Comparison of ENCODE assay signal across 8 mouse cellular contexts in genomic region chr5:115538017-115538692, GRCm38 (mm10). TPM values are rescaled to one million over a fixed set of nuclear protein-coding genes. Genes with fewer than 3 reads are reported as not detected.
DNase-seq lines count a peak whose midpoint lies in the region; ATAC-seq and TF ChIP-seq lines count a peak whose summit lies in the region.

No protein-coding gene starts in this region.

- intact Hi-C loops in left cerebral cortex, postnatal 36 days (cut with DNase I) = loop anchor here (1.0 kb wide), 1 partner anchor 32 kb away; the partner anchor contains the start of gene Pxn

- ATAC-seq in lung, embryonic 16.5 days (ENCODE audit: low read depth) = peak; percentile 2; the same call in 1 of the 2 replicates
- ATAC-seq in embryonic facial prominence, embryonic 14.5 days (ENCODE audit: low read depth) = peak; percentile 12; the same call in 1 of the 2 replicates
- ATAC-seq in neural tube, embryonic 13.5 days (ENCODE audit: low read depth) = peak; percentile 26; the same call in 1 of the 2 replicates
- ATAC-seq in granulocyte monocyte progenitor cell, adult 5-6 weeks (replicated peaks; ENCODE audit: poor library complexity, severe bottlenecking) = no peak

- no peak overlapping the region for H3K4me3 ChIP-seq in lung, embryonic 16.5 days (ENCODE audit: low read length)
- no peak overlapping the region for H3K4me3 ChIP-seq in lung, adult 2 months (replicated peaks; ENCODE audit: extremely low read depth, low read depth, low read length)
- no peak overlapping the region for H3K4me3 ChIP-seq in embryonic facial prominence, embryonic 14.5 days (ENCODE audit: low read depth, low read length)
- H3K4me3 ChIP-seq in neural tube, embryonic 13.5 days = no peak overlapping the region

- 56% methylated on average over 13 of the region's 13 CpGs for WGBS in lung, embryonic 16.5 days
- WGBS in lung, adult 2 months = 46% methylated on average over 13 of the region's 13 CpGs
- 62% methylated on average over 13 of the region's 13 CpGs for WGBS in embryonic facial prominence, embryonic 14.5 days
- 74% methylated on average over 13 of the region's 13 CpGs for WGBS in neural tube, embryonic 13.5 days

- H3K9me3 ChIP-seq in lung, embryonic 16.5 days (ENCODE audit: control insufficient read depth, low read length) = no peaks in the 10 kb centered on the region
- no peaks in the 10 kb centered on the region for H3K9me3 ChIP-seq in embryonic facial prominence, embryonic 14.5 days (ENCODE audit: control insufficient read depth, low read length)
- H3K9me3 ChIP-seq in neural tube, embryonic 13.5 days = no peaks in the 10 kb centered on the region

- no peak for DNase-seq in lung, adult 2 months
- DNase-seq in embryonic facial prominence, embryonic 14.5 days (ENCODE audit: low spot score) = no peak
- peak; percentile 68 for DNase-seq in kidney, adult 9 months
- DNase-seq in left cerebral cortex, postnatal 36 days (ENCODE audit: low spot score in 2 of 2) = no peak
- DNase-seq in ovary, adult 18-20 months (ENCODE audit: low spot score) = no peak

- H3K4me2 ChIP-seq in lung, embryonic 16.5 days (ENCODE audit: low read depth, low read length) = peak overlapping the region; percentile 25; the same call in 1 of the 2 replicates
- H3K4me2 ChIP-seq in embryonic facial prominence, embryonic 14.5 days (ENCODE audit: low read depth, low read length) = peak overlapping the region; percentile 21; the same call in 1 of the 2 replicates
- 0 out of 2 replicates have a peak overlapping the region, but pooled peaks have one; percentile 13 for H3K4me2 ChIP-seq in neural tube, embryonic 13.5 days

- H3K27me3 ChIP-seq in lung, embryonic 16.5 days (ENCODE audit: control insufficient read depth, insufficient read depth, low read depth, low read length) = no peaks in the 10 kb centered on the region
- no peaks in the 10 kb centered on the region for H3K27me3 ChIP-seq in embryonic facial prominence, embryonic 14.5 days (replicated peaks; ENCODE audit: control insufficient read depth, insufficient read depth, low read length)
- no peaks in the 10 kb centered on the region for H3K27me3 ChIP-seq in neural tube, embryonic 13.5 days

- H3K27ac ChIP-seq in lung, embryonic 16.5 days (ENCODE audit: low read length) = peak overlapping the region; percentile 71; the same call in 1 of the 2 replicates
- H3K27ac ChIP-seq in embryonic facial prominence, embryonic 14.5 days (replicated peaks; ENCODE audit: low read depth, low read length) = peak overlapping the region; percentile 63; the same call in 1 of the 2 replicates
- no peak overlapping the region; the same call in 1 of the 2 replicates for H3K27ac ChIP-seq in neural tube, embryonic 13.5 days (replicated peaks)

- no peak for TF ChIP-seq CTCF in lung, adult 2 months (IDR thresholded peaks at IDR 0.05; ENCODE audit: insufficient read depth, low read length)

- peak overlapping the region; percentile 55 for H3K9ac ChIP-seq in lung, embryonic 16.5 days (ENCODE audit: low read length)
- H3K9ac ChIP-seq in embryonic facial prominence, embryonic 14.5 days (ENCODE audit: low read depth, low read length) = peak overlapping the region; percentile 3; the same call in 1 of the 2 replicates
- 0 out of 2 replicates have a peak overlapping the region, but pooled peaks have one; percentile 26 for H3K9ac ChIP-seq in neural tube, embryonic 13.5 days

- TF ChIP-seq POLR2A in lung, adult 2 months (IDR thresholded peaks at IDR 0.05; ENCODE audit: borderline replicate concordance, extremely low read depth, low read depth, low read length) = no peak

- H3K4me1 ChIP-seq in lung, embryonic 16.5 days (replicated peaks; ENCODE audit: control insufficient read depth, insufficient read depth, low read length) = peaks cover 61% of the 10 kb centered on the region
- H3K4me1 ChIP-seq in lung, adult 2 months (ENCODE audit: control insufficient read depth, insufficient read depth, low read length) = peaks cover 50% of the 10 kb centered on the region
- peaks cover 48% of the 10 kb centered on the region for H3K4me1 ChIP-seq in embryonic facial prominence, embryonic 14.5 days (ENCODE audit: control insufficient read depth, insufficient read depth, low read length)
- H3K4me1 ChIP-seq in neural tube, embryonic 13.5 days (replicated peaks) = peaks cover 54% of the 10 kb centered on the region

- H3K36me3 ChIP-seq in lung, embryonic 16.5 days (ENCODE audit: control insufficient read depth, insufficient read depth, low read length) = no peaks in the 10 kb centered on the region
- H3K36me3 ChIP-seq in embryonic facial prominence, embryonic 14.5 days (ENCODE audit: control insufficient read depth, insufficient read depth, low read length) = no peaks in the 10 kb centered on the region
- H3K36me3 ChIP-seq in neural tube, embryonic 13.5 days = no peaks in the 10 kb centered on the region

RNA-seq across cellular contexts. Expression of gene Rplp0, which starts 21.1 kb away (rescaled TPM):
- 1,507 and 1,565 TPM in 2 replicates for polyA plus RNA-seq in lung, embryonic 16.5 days (2015; fragmentation: Nextera tagmentation; extraction: Ambion mirVana)
- polyA plus RNA-seq in lung, adult 2 months (2012; rRNA removed) = 1,185 and 1,411 TPM in 2 replicates
- 1,928 and 1,996 TPM in 2 replicates for polyA plus RNA-seq in embryonic facial prominence, embryonic 14.5 days (2014; fragmentation: Nextera tagmentation; extraction: Ambion mirVana)
- polyA plus RNA-seq in neural tube, embryonic 13.5 days (2015; fragmentation: Nextera tagmentation; extraction: Ambion mirVana) = 767 and 869 TPM in 2 replicates
- total RNA-seq in left cerebral cortex, postnatal 36 days (2021) = 100 to 1,000 TPM; 173 to 213 TPM
- total RNA-seq in granulocyte monocyte progenitor cell, adult 5-6 weeks (2014; fragmentation: Nextera tagmentation) = 2,324 and 2,796 TPM in 2 replicates
- 1,887 and 2,078 TPM in 2 replicates for total RNA-seq in granulocyte monocyte progenitor cell, adult 5-6 weeks (2017)

RNA-seq across cellular contexts. Expression of gene Gcn1l1, which starts 26.9 kb away (rescaled TPM):
- polyA plus RNA-seq in lung, embryonic 16.5 days (2015; fragmentation: Nextera tagmentation; extraction: Ambion mirVana) = 32.9 and 35.1 TPM in 2 replicates
- polyA plus RNA-seq in lung, adult 2 months (2012; rRNA removed) = 36.8 and 52.8 TPM in 2 replicates
- polyA plus RNA-seq in embryonic facial prominence, embryonic 14.5 days (2014; fragmentation: Nextera tagmentation; extraction: Ambion mirVana) = 40.3 and 41.9 TPM in 2 replicates
- 36.5 and 39.3 TPM in 2 replicates for polyA plus RNA-seq in neural tube, embryonic 13.5 days (2015; fragmentation: Nextera tagmentation; extraction: Ambion mirVana)
- total RNA-seq in left cerebral cortex, postnatal 36 days (2021) = 10 to 100 TPM; 61.2 to 69.0 TPM
- total RNA-seq in granulocyte monocyte progenitor cell, adult 5-6 weeks (2014; fragmentation: Nextera tagmentation) = 26.9 and 43.5 TPM in 2 replicates
- 33.4 and 37.4 TPM in 2 replicates for total RNA-seq in granulocyte monocyte progenitor cell, adult 5-6 weeks (2017)

RNA-seq across cellular contexts. Expression of gene Pxn, which starts 31.7 kb away (rescaled TPM):
- polyA plus RNA-seq in lung, embryonic 16.5 days (2015; fragmentation: Nextera tagmentation; extraction: Ambion mirVana) = 70.1 and 74.4 TPM in 2 replicates
- 214 and 226 TPM in 2 replicates for polyA plus RNA-seq in lung, adult 2 months (2012; rRNA removed)
- polyA plus RNA-seq in embryonic facial prominence, embryonic 14.5 days (2014; fragmentation: Nextera tagmentation; extraction: Ambion mirVana) = 28.6 and 28.8 TPM in 2 replicates
- 26.5 and 26.6 TPM in 2 replicates for polyA plus RNA-seq in neural tube, embryonic 13.5 days (2015; fragmentation: Nextera tagmentation; extraction: Ambion mirVana)
- 10 to 100 TPM; 15.1 to 24.7 TPM for total RNA-seq in left cerebral cortex, postnatal 36 days (2021)
- 56.2 and 57.1 TPM in 2 replicates for total RNA-seq in granulocyte monocyte progenitor cell, adult 5-6 weeks (2014; fragmentation: Nextera tagmentation)
- 110 and 111 TPM in 2 replicates for total RNA-seq in granulocyte monocyte progenitor cell, adult 5-6 weeks (2017)

RNA-seq across cellular contexts. Expression of gene Sirt4, which starts 53.6 kb away (rescaled TPM):
- 28.1 and 31.4 TPM in 2 replicates for polyA plus RNA-seq in lung, embryonic 16.5 days (2015; fragmentation: Nextera tagmentation; extraction: Ambion mirVana)
- 36.5 and 38.3 TPM in 2 replicates for polyA plus RNA-seq in lung, adult 2 months (2012; rRNA removed)
- polyA plus RNA-seq in embryonic facial prominence, embryonic 14.5 days (2014; fragmentation: Nextera tagmentation; extraction: Ambion mirVana) = 13.9 and 20.3 TPM in 2 replicates
- 26.8 and 33.0 TPM in 2 replicates for polyA plus RNA-seq in neural tube, embryonic 13.5 days (2015; fragmentation: Nextera tagmentation; extraction: Ambion mirVana)
- total RNA-seq in left cerebral cortex, postnatal 36 days (2021) = 10 to 100 TPM; 19.7 to 51.7 TPM
- total RNA-seq in granulocyte monocyte progenitor cell, adult 5-6 weeks (2014; fragmentation: Nextera tagmentation) = 9.2 and 23.1 TPM in 2 replicates
- total RNA-seq in granulocyte monocyte progenitor cell, adult 5-6 weeks (2017) = 2.9 and 7.1 TPM in 2 replicates

Comparison
In these comparisons a context has a peak if more than half of its experiments do, and no peak if none do; other contexts are left out.
1. H3K9ac ChIP-seq: peak in every context shown above with its lines; median percentile 55 in lung, embryonic 16.5 days; 26 in neural tube, embryonic 13.5 days; 3 in embryonic facial prominence, embryonic 14.5 days.